Mouse (Mus musculus) adrenal gland, postnatal 25 days (tissue): ENCODE results near the gene Ncam1. TPM values are rescaled to one million over a fixed set of nuclear protein-coding genes. Genes with fewer than 3 reads are reported as not detected.

Experiments
- DNase-seq: peaks from one replicate; pipeline ENCODE4 v3.0.0; 2021; ENCODE audit warnings: mixed read lengths
- total RNA-seq: library from RNA; stranded (reverse); gene quantifications from 2 replicates; pipeline ENCODE4 v1.2.3, GENCODE M21; 2021

Gene Ncam1
- total RNA-seq, 1 experiment from 2014 or later, result 48.8 TPM

- DNase-seq, result no peak
Observed at GRCm38 (mm10) chr9:49565846-49566245, 232.9 kb downstream of the Ncam1 start.

GRCm38 (mm10) chr9:49558941-49559340 lies 239.8 kb downstream of the Ncam1 start:
- no peak for DNase-seq

- DNase-seq, result no peak
Observed at GRCm38 (mm10) chr9:49551353-49551752, 247.4 kb downstream of the Ncam1 start.

GRCm38 (mm10) chr9:49542593-49542992 lies 256.1 kb downstream of the Ncam1 start:
- DNase-seq, result no peak

GRCm38 (mm10) chr9:49537814-49538213 lies 260.9 kb downstream of the Ncam1 start:
- peak; percentile 25 for DNase-seq

- no peak for DNase-seq
Observed at GRCm38 (mm10) chr9:49536593-49536992, 262.1 kb downstream of the Ncam1 start.

GRCm38 (mm10) chr9:49534958-49535357 lies 263.8 kb downstream of the Ncam1 start:
- DNase-seq, result no peak

GRCm38 (mm10) chr9:49533912-49534491 lies 264.7 kb downstream of the Ncam1 start:
- no peak for DNase-seq

- DNase-seq, result no peak
Observed at GRCm38 (mm10) chr9:49533455-49533854, 265.3 kb downstream of the Ncam1 start.

GRCm38 (mm10) chr9:49531833-49532232 lies 266.9 kb downstream of the Ncam1 start:
- DNase-seq, result no peak

- no peak for DNase-seq
Observed at GRCm38 (mm10) chr9:49531257-49531656, 267.5 kb downstream of the Ncam1 start.

GRCm38 (mm10) chr9:49530739-49531138 lies 268.0 kb downstream of the Ncam1 start:
- no peak for DNase-seq

GRCm38 (mm10) chr9:49529366-49529959 lies 269.3 kb downstream of the Ncam1 start:
- no peak for DNase-seq

GRCm38 (mm10) chr9:49528943-49529342 lies 269.8 kb downstream of the Ncam1 start:
- DNase-seq, result no peak

GRCm38 (mm10) chr9:49528026-49528425 lies 270.7 kb downstream of the Ncam1 start:
- no peak for DNase-seq

GRCm38 (mm10) chr9:49527340-49527739 lies 271.4 kb downstream of the Ncam1 start:
- no peak for DNase-seq

- DNase-seq, result no peak
Observed at GRCm38 (mm10) chr9:49524721-49525120, 274.0 kb downstream of the Ncam1 start.

- DNase-seq, result no peak
Observed at GRCm38 (mm10) chr9:49523881-49524280, 274.8 kb downstream of the Ncam1 start.

GRCm38 (mm10) chr9:49514306-49514705 lies 284.4 kb downstream of the Ncam1 start:
- DNase-seq, result no peak

GRCm38 (mm10) chr9:49510666-49511065 lies 288.1 kb downstream of the Ncam1 start:
- DNase-seq, result no peak

GRCm38 (mm10) chr9:49509628-49510027 lies 289.1 kb downstream of the Ncam1 start:
- no peak for DNase-seq

- DNase-seq, result no peak
Observed at GRCm38 (mm10) chr9:49509094-49509493, 289.6 kb downstream of the Ncam1 start.

GRCm38 (mm10) chr9:49507829-49508585 lies 290.7 kb downstream of the Ncam1 start:
- peak; percentile 13 for DNase-seq

GRCm38 (mm10) chr9:49504658-49505057 lies 294.1 kb downstream of the Ncam1 start:
- no peak for DNase-seq
